Mouse (Mus musculus) right cerebral cortex, postnatal 10 days (tissue): ENCODE results near the gene Stim1.

Source experiments
- DNase-seq, 2 experiments: peaks; one replicate each; pipeline ENCODE4 v3.0.0; 2021; ENCODE audit warnings: low spot score in 2 of 2

Stim1 gene

GRCm38 (mm10) chr7:102302471-102302870, 34.9 kb downstream of the Stim1 start:
- DNase-seq: no peak

- no peak for DNase-seq
Measured at GRCm38 (mm10) chr7:102305596-102305995, 38.0 kb downstream of the Stim1 start.

GRCm38 (mm10) chr7:102310266-102310665, 42.7 kb downstream of the Stim1 start:
- no peak for DNase-seq

- DNase-seq: no peak
Measured at GRCm38 (mm10) chr7:102310821-102311220, 43.2 kb downstream of the Stim1 start.

GRCm38 (mm10) chr7:102312840-102313534, 45.4 kb downstream of the Stim1 start:
- no peak for DNase-seq

GRCm38 (mm10) chr7:102313535-102313863, 45.9 kb downstream of the Stim1 start:
- no peak for DNase-seq

GRCm38 (mm10) chr7:102314107-102314506, 46.5 kb downstream of the Stim1 start:
- DNase-seq: no peak

- DNase-seq: no peak
Measured at GRCm38 (mm10) chr7:102314908-102315307, 47.3 kb downstream of the Stim1 start.

GRCm38 (mm10) chr7:102315435-102315834, 47.8 kb downstream of the Stim1 start:
- DNase-seq: no peak

GRCm38 (mm10) chr7:102317583-102318168, 50.1 kb downstream of the Stim1 start:
- DNase-seq: no peak

- DNase-seq: no peak
Measured at GRCm38 (mm10) chr7:102322137-102322536, 54.5 kb downstream of the Stim1 start.

GRCm38 (mm10) chr7:102326323-102326722, 58.7 kb downstream of the Stim1 start:
- DNase-seq: no peak

GRCm38 (mm10) chr7:102330270-102330669, 62.7 kb downstream of the Stim1 start:
- no peak for DNase-seq

GRCm38 (mm10) chr7:102331476-102331875, 63.9 kb downstream of the Stim1 start:
- no peak for DNase-seq

GRCm38 (mm10) chr7:102333741-102334140, 66.1 kb downstream of the Stim1 start:
- DNase-seq: no peak

- DNase-seq: no peak
Measured at GRCm38 (mm10) chr7:102337326-102337725, 69.7 kb downstream of the Stim1 start.

- DNase-seq: no peak
Measured at GRCm38 (mm10) chr7:102337898-102338297, 70.3 kb downstream of the Stim1 start.

- DNase-seq: no peak
Measured at GRCm38 (mm10) chr7:102338956-102339355, 71.3 kb downstream of the Stim1 start.

GRCm38 (mm10) chr7:102345893-102346292, 78.3 kb downstream of the Stim1 start:
- no peak for DNase-seq

- DNase-seq: no peak
Measured at GRCm38 (mm10) chr7:102347327-102347726, 79.7 kb downstream of the Stim1 start.

GRCm38 (mm10) chr7:102348681-102349080, 81.1 kb downstream of the Stim1 start:
- no peak for DNase-seq

GRCm38 (mm10) chr7:102349236-102349635, 81.6 kb downstream of the Stim1 start:
- no peak for DNase-seq

- no peak for DNase-seq
Measured at GRCm38 (mm10) chr7:102353420-102353819, 85.8 kb downstream of the Stim1 start.

GRCm38 (mm10) chr7:102358124-102358523, 90.5 kb downstream of the Stim1 start:
- no peak for DNase-seq
